Mouse (Mus musculus) MEL (cell line): Measurements from ENCODE around the gene Slc7a6.

Experiments used
- CHD1 ChIP-seq: IDR thresholded peaks from 2 replicates; pipeline ENCODE4 v1.6.1; 2012; ENCODE audit warnings: low read depth, mild to moderate bottlenecking, inconsistent platforms, low read length, improper control_type of control experiment
- CTCF ChIP-seq, 3 experiments: IDR thresholded peaks in 2 of 3; conservative IDR thresholded peaks in 1 of 3; 2 replicates each; pipeline ENCODE4 v1.5.1; 2011 to 2012; ENCODE audit warnings: low read length in 3 of 3, low read depth in 2 of 3, mild to moderate bottlenecking in 2 of 3, improper control_type of control experiment in 1 of 3, inconsistent platforms in 1 of 3, mixed read lengths in 1 of 3, moderate library complexity in 1 of 3; ENCODE audit not compliant: control insufficient read depth in 1 of 3, insufficient read depth in 1 of 3, poor library complexity in 1 of 3, severe bottlenecking in 1 of 3
- JUND ChIP-seq: IDR thresholded peaks from 2 replicates; pipeline ENCODE4 v1.6.1; 2011; ENCODE audit warnings: low read depth, mild to moderate bottlenecking, improper control_type of control experiment, low read length
- MAX ChIP-seq: IDR thresholded peaks from 2 replicates; pipeline ENCODE4 v1.6.1; 2011; ENCODE audit warnings: low read length, improper control_type of control experiment
- MAZ ChIP-seq: IDR thresholded peaks from 2 replicates; pipeline ENCODE4 v1.6.1; 2012; ENCODE audit warnings: low read depth, mild to moderate bottlenecking, inconsistent platforms, low read length, improper control_type of control experiment
- NRF1 ChIP-seq: IDR thresholded peaks from 2 replicates; pipeline ENCODE4 v1.6.1; 2014; ENCODE audit warnings: low read depth, mild to moderate bottlenecking, inconsistent platforms, low read length, improper control_type of control experiment, moderate library complexity; ENCODE audit not compliant: poor library complexity, insufficient read depth, severe bottlenecking
- POLR2A ChIP-seq, 2 experiments: IDR thresholded peaks; 2 replicates each; pipeline ENCODE4 v1.6.1; 2011 to 2012; ENCODE audit warnings: low read length in 2 of 2, mild to moderate bottlenecking in 2 of 2, control low read depth in 1 of 2, improper control_type of control experiment in 1 of 2, low read depth in 1 of 2, moderate library complexity in 1 of 2; ENCODE audit not compliant: control insufficient read depth in 1 of 2, insufficient read depth in 1 of 2, poor library complexity in 1 of 2
- POLR2AphosphoS2 ChIP-seq: IDR thresholded peaks from 2 replicates; pipeline ENCODE4 v1.6.1; 2011; ENCODE audit warnings: low read length, improper control_type of control experiment
- RAD21 ChIP-seq: IDR thresholded peaks from 2 replicates; pipeline ENCODE4 v1.6.1; 2011; ENCODE audit warnings: mild to moderate bottlenecking, low read depth, low read length, improper control_type of control experiment
- SIN3A ChIP-seq: IDR thresholded peaks from 2 replicates; pipeline ENCODE4 v1.6.1; 2012; ENCODE audit warnings: low read length, improper control_type of control experiment, inconsistent platforms
- TAL1 ChIP-seq: IDR thresholded peaks from 2 replicates; pipeline ENCODE4 v1.6.1; 2012; ENCODE audit warnings: mild to moderate bottlenecking, inconsistent platforms, low read length, moderate library complexity, mixed read lengths
- USF1 ChIP-seq: IDR thresholded peaks from 2 replicates; pipeline ENCODE4 v1.6.1; 2014; ENCODE audit warnings: low read depth, mild to moderate bottlenecking, inconsistent platforms, low read length, improper control_type of control experiment, moderate library complexity

- TF ChIP-seq NRF1 (no peak), SIN3A (peak; percentile 76), POLR2A (IDR thresholded peaks at IDR 0.05; ENCODE audit: control insufficient read depth in 1 of 2, insufficient read depth in 1 of 2, low read depth in 1 of 2, low read length in 2 of 2, poor library complexity in 1 of 2) (no peak), TAL1 (no peak), MAX (0 out of 2 replicates have a peak, but pooled peaks have one; percentile 40), MAZ (no peak; the same call in 1 of the 2 replicates), CTCF (IDR thresholded peaks at IDR 0.05 in 2 of 3, conservative IDR thresholded peaks at IDR 0.05 in 1 of 3; ENCODE audit: control insufficient read depth in 1 of 3, insufficient read depth in 1 of 3, low read depth in 2 of 3, low read length in 3 of 3, poor library complexity in 1 of 3, severe bottlenecking in 1 of 3) (peak; percentile 91 to 99 (median 91)), RAD21 (no peak; the same call in none of the 2 replicates), JUND (0 out of 2 replicates have a peak, but pooled peaks have one; percentile 50), USF1 (no peak), POLR2AphosphoS2 (no peak), CHD1 (no peak)
Measured at GRCm38 (mm10) chr8:106140769-106141168, 27.9 kb upstream of the Slc7a6 start.
